Mouse (Mus musculus) liver, embryonic 14.5 days (tissue): ENCODE data around the gene Gm12830.

ENCODE experiments used
- CTCF ChIP-seq: IDR thresholded peaks from 2 replicates; pipeline ENCODE4 v1.5.1; 2016; ENCODE audit warnings: antibody characterized with exemption, low read depth, control low read depth
- EP300 ChIP-seq: IDR thresholded peaks from 2 replicates; pipeline ENCODE4 v1.6.1; 2016; ENCODE audit warnings: antibody characterized with exemption, low read depth

DNA sequence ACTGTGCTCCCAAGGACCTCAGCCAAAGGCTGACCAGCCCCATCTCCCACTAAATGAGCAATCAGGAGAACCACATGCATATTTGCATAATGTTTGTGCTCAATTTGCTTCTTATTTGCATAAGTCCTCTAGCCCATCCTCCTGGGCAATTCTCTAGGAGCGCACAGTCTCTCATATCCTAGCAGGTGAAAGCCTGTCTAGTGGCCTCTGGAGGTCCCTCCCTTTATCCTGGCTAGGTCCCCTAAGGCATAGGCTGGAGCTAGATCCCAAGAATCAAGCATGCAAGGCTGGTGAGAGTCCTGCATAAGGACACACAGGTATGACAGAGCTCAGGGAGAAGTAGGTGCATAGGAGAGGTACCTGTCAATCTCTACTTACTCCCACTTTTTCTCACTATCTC, 60.7 kb downstream of the Gm12830 start:
- TF ChIP-seq CTCF (no peak), EP300 (no peak)
